Mouse (Mus musculus) neutrophil, adult 5-6 weeks (primary cell): ENCODE data around the gene Spats2. TPM values are rescaled to one million over a fixed set of nuclear protein-coding genes. Genes with fewer than 3 reads are reported as not detected.
"Not testable (repeated sequence)": the region's sequence is repeated elsewhere in the genome, so short reads cannot be mapped to it uniquely, and the experiment has no call there.

Experiments used
- ATAC-seq: fragments of 151-379, 151-347 bp; 2 replicates; pipeline ENCODE4 v1.8.0; 2017; ENCODE audit warnings: mild to moderate bottlenecking, moderate TSS enrichment; ENCODE audit not compliant: insufficient number of reproducible peaks, poor library complexity, low FRiP score, severe bottlenecking; ENCODE audit errors: extremely low read depth
- total RNA-seq: library from RNA; stranded (forward); fragments of 200-1000 nt; gene quantifications from 2 replicates; pipeline ENCODE4 v1.2.3, GENCODE M21; 2017

The Spats2 gene
- total RNA-seq, 1 experiment from 2014 or later, result not detected

GRCm38 (mm10) chr15:99248972-99249371 lies 123.3 kb downstream of the Spats2 start:
- no peak for ATAC-seq

- no peak for ATAC-seq
Observed at GRCm38 (mm10) chr15:99249938-99250337, 124.2 kb downstream of the Spats2 start.

- ATAC-seq, result not testable (repeated sequence)
Observed at GRCm38 (mm10) chr15:99251111-99251510, 125.4 kb downstream of the Spats2 start.

- ATAC-seq, result peak; percentile 89
Observed at GRCm38 (mm10) chr15:99251626-99252380, 126.1 kb downstream of the Spats2 start, which contains the start of gene Mcrs1. Gene Mcrs1 (minus strand): TSS chr15:99251961.

- no peak for ATAC-seq
Observed at GRCm38 (mm10) chr15:99252381-99253174, 126.9 kb downstream of the Spats2 start.

- ATAC-seq, result not testable (repeated sequence)
Observed at GRCm38 (mm10) chr15:99253175-99253479, 127.4 kb downstream of the Spats2 start.

GRCm38 (mm10) chr15:99253772-99254171 lies 128.1 kb downstream of the Spats2 start:
- ATAC-seq, result no peak

GRCm38 (mm10) chr15:99254477-99255005 lies 128.8 kb downstream of the Spats2 start:
- ATAC-seq, result no peak

GRCm38 (mm10) chr15:99255241-99255749 lies 129.6 kb downstream of the Spats2 start:
- ATAC-seq, result no peak

GRCm38 (mm10) chr15:99259167-99259729 lies 133.5 kb downstream of the Spats2 start:
- ATAC-seq, result no peak

GRCm38 (mm10) chr15:99259730-99260252 lies 134.1 kb downstream of the Spats2 start:
- peak; percentile 72 for ATAC-seq

- ATAC-seq, result no peak
Observed at GRCm38 (mm10) chr15:99262702-99263101, 137.0 kb downstream of the Spats2 start.

Other genes starting within 250 kb of the Spats2 start
- gene Rhebl1, start 231.4 kb upstream of the Spats2 start, total RNA-seq, result 18.3 and 20.0 TPM in 2 replicates
- 0.70 TPM in 1 of 2 replicates, not detected in the other for gene Dhh, start 227.4 kb upstream of the Spats2 start, total RNA-seq
- 144 and 182 TPM in 2 replicates for gene Lmbr1l, start 207.7 kb upstream of the Spats2 start, total RNA-seq
- gene Tuba1b, start 191.4 kb upstream of the Spats2 start, total RNA-seq, result 88.6 and 108 TPM in 2 replicates
- gene Gm49450, start 172.4 kb upstream of the Spats2 start, total RNA-seq, result 27.1 and 50.0 TPM in 2 replicates
- 92.1 and 114 TPM in 2 replicates for gene Tuba1a, start 172.2 kb upstream of the Spats2 start, total RNA-seq
- 42.7 and 43.3 TPM in 2 replicates for gene Tuba1c, start 96.0 kb upstream of the Spats2 start, total RNA-seq
- gene Prph, start 70.7 kb upstream of the Spats2 start, total RNA-seq, result not detected in 2 replicates
- gene Troap, start 51.3 kb upstream of the Spats2 start, total RNA-seq, result 0.23 TPM in 1 of 2 replicates, not detected in the other
- gene C1ql4, start 38.1 kb upstream of the Spats2 start, total RNA-seq, result not detected in 2 replicates
- gene Dnajc22, start 32.7 kb upstream of the Spats2 start, total RNA-seq, result not detected in 2 replicates
- gene Kcnh3, start 98.9 kb downstream of the Spats2 start, total RNA-seq, result 0.12 TPM in 1 of 2 replicates, not detected in the other
- gene Mcrs1, start 126.0 kb downstream of the Spats2 start, total RNA-seq, result 37.9 and 43.1 TPM in 2 replicates
- gene Prpf40b, start 169.2 kb downstream of the Spats2 start, total RNA-seq, result 6.1 and 13.2 TPM in 2 replicates
- gene Fam186b, start 170.0 kb downstream of the Spats2 start, total RNA-seq, result not detected in 2 replicates
- gene Fmnl3, start 244.6 kb downstream of the Spats2 start, total RNA-seq, result 32.8 and 34.3 TPM in 2 replicates